Mouse (Mus musculus) CD4-positive, CD25-positive, alpha-beta regulatory T cell, adult 4 months (primary cell): ENCODE results near the gene Tm6sf1. TPM values are rescaled to one million over a fixed set of nuclear protein-coding genes. Genes with fewer than 3 reads are reported as not detected.

Experiments used
- ATAC-seq: one replicate; pipeline ENCODE4 v1.8.0; 2017
- polyA plus RNA-seq, 2 experiments: library from polyadenylated mRNA; unstranded; fragments of 100-300 nt; shearing (Covaris generic); gene quantifications; one replicate each; pipeline ENCODE4 v1.2.1; 2017

Gene Tm6sf1
- polyA plus RNA-seq, 2 experiments from 2014 or later, result 8.6 to 8.8 TPM

- no peak for ATAC-seq
These were observed 7.1 kb upstream of the Tm6sf1 start for GRCm38 (mm10) chr7:81851706-81852105.

GRCm38 (mm10) chr7:81854568-81855307 is 4.1 kb upstream of the Tm6sf1 start:
- ATAC-seq, result peak; percentile 78

- ATAC-seq, result no peak
These were observed 3.1 kb upstream of the Tm6sf1 start, which contains the start of gene Gm10160 for GRCm38 (mm10) chr7:81855694-81856093. Gm10160 (minus strand) TSS chr7:81855794.

GRCm38 (mm10) chr7:81856221-81856620 is 2.6 kb upstream of the Tm6sf1 start:
- no peak for ATAC-seq

- ATAC-seq, result no peak
These were observed 565 bp upstream of the Tm6sf1 start for GRCm38 (mm10) chr7:81858236-81858635.

- peak; percentile 12 for ATAC-seq
These were observed 1.3 kb downstream of the Tm6sf1 start for GRCm38 (mm10) chr7:81860071-81860470.

GRCm38 (mm10) chr7:81860996-81861395 is 2.2 kb downstream of the Tm6sf1 start:
- no peak for ATAC-seq

GRCm38 (mm10) chr7:81861461-81861860 is 2.7 kb downstream of the Tm6sf1 start:
- no peak for ATAC-seq

GRCm38 (mm10) chr7:81861921-81862320 is 3.1 kb downstream of the Tm6sf1 start:
- no peak for ATAC-seq

- ATAC-seq, result peak; percentile 84
These were observed 4.1 kb downstream of the Tm6sf1 start for GRCm38 (mm10) chr7:81862587-81863583.

- no peak for ATAC-seq
These were observed 5.8 kb downstream of the Tm6sf1 start for GRCm38 (mm10) chr7:81864552-81864951.

GRCm38 (mm10) chr7:81865937-81866336 is 7.1 kb downstream of the Tm6sf1 start:
- ATAC-seq, result no peak

- no peak for ATAC-seq
These were observed 8.6 kb downstream of the Tm6sf1 start for GRCm38 (mm10) chr7:81867231-81867930.

- ATAC-seq, result peak; percentile 66
These were observed 9.4 kb downstream of the Tm6sf1 start for GRCm38 (mm10) chr7:81868158-81868557.

GRCm38 (mm10) chr7:81872493-81873013 is 13.8 kb downstream of the Tm6sf1 start:
- ATAC-seq, result no peak

- ATAC-seq, result no peak
These were observed 15.0 kb downstream of the Tm6sf1 start for GRCm38 (mm10) chr7:81873807-81874206.

- ATAC-seq, result no peak
These were observed 15.8 kb downstream of the Tm6sf1 start for GRCm38 (mm10) chr7:81874636-81875035.

- ATAC-seq, result no peak
These were observed 16.6 kb downstream of the Tm6sf1 start for GRCm38 (mm10) chr7:81875372-81875771.

- no peak for ATAC-seq
These were observed 21.5 kb downstream of the Tm6sf1 start for GRCm38 (mm10) chr7:81880286-81880685.

GRCm38 (mm10) chr7:81880797-81881196 is 22.0 kb downstream of the Tm6sf1 start:
- ATAC-seq, result no peak

- ATAC-seq, result no peak
These were observed 22.8 kb downstream of the Tm6sf1 start for GRCm38 (mm10) chr7:81881600-81881999.

GRCm38 (mm10) chr7:81885128-81885527 is 26.3 kb downstream of the Tm6sf1 start:
- ATAC-seq, result no peak
